Mouse (Mus musculus): Measurements from ENCODE around the gene Kcnk7. TPM values are rescaled to one million over a fixed set of nuclear protein-coding genes. Genes with fewer than 3 reads are reported as not detected.
"Not testable (repeated sequence)": the region's sequence is repeated elsewhere in the genome, so short reads cannot be mapped to it uniquely, and the experiment has no call there.

The Kcnk7 gene
- total RNA-seq (2021), result not detected

GRCm38 (mm10) chr19:5704163-5704800 is at the start of gene Kcnk7:
Gene Kcnk7 (plus strand): TSS chr19:5704367.
- DNase-seq (ENCODE audit: low spot score), result no peak

GRCm38 (mm10) chr19:5654720-5655298 is 49.4 kb upstream of the Kcnk7 start:
- intact Hi-C loops (cut with DNase I), result no loop called here
- no peak for DNase-seq (ENCODE audit: low spot score)

More at GRCm38 (mm10) chr19:5704163-5704800, at the start of gene Kcnk7:
- intact Hi-C loops (cut with DNase I), result no loop called here

GRCm38 (mm10) chr19:5660942-5661751 is 43.0 kb upstream of the Kcnk7 start:
- peak; percentile 47 for DNase-seq (ENCODE audit: low spot score)
- intact Hi-C loops (cut with DNase I), result loop anchor here (5.0 kb wide), 1 partner anchor 49 kb away; the partner anchor contains the start of gene Kat5

GRCm38 (mm10) chr19:5662310-5662709 is 41.9 kb upstream of the Kcnk7 start:
- intact Hi-C loops (cut with DNase I), result loop anchor here (2.0 to 5.0 kb wide), 2 partner anchors 26 to 50 kb away; partner anchors contain the start of genes Kat5 and Rela
- no peak for DNase-seq (ENCODE audit: low spot score)

- intact Hi-C loops (cut with DNase I), result loop anchor here (2.0 to 5.0 kb wide), 2 partner anchors 26 to 51 kb away; partner anchors contain the start of genes Kat5 and Rela
- peak; percentile 95 for DNase-seq (ENCODE audit: low spot score)
Measured at GRCm38 (mm10) chr19:5662981-5663913, 40.9 kb upstream of the Kcnk7 start, which contains the start of gene Sipa1. Gene Sipa1 (minus strand): TSS chr19:5663707.

- intact Hi-C loops (cut with DNase I), result loop anchor here (2.0 to 5.0 kb wide), 2 partner anchors 22 to 52 kb away; partner anchors contain the start of gene Kat5
- no peak for DNase-seq (ENCODE audit: low spot score)
Measured at GRCm38 (mm10) chr19:5664669-5665257, 39.4 kb upstream of the Kcnk7 start.

GRCm38 (mm10) chr19:5665465-5665864 is 38.7 kb upstream of the Kcnk7 start:
- no peak for DNase-seq (ENCODE audit: low spot score)
- intact Hi-C loops (cut with DNase I), result loop anchor here (2.0 kb wide), 1 partner anchor 21 kb away; no protein-coding TSS in a partner anchor

- no peak for DNase-seq (ENCODE audit: low spot score)
- intact Hi-C loops (cut with DNase I), result no loop called here
Measured at GRCm38 (mm10) chr19:5666386-5666785, 37.8 kb upstream of the Kcnk7 start.

- DNase-seq (ENCODE audit: low spot score), result no peak
- intact Hi-C loops (cut with DNase I), result no loop called here
Measured at GRCm38 (mm10) chr19:5668372-5668771, 35.8 kb upstream of the Kcnk7 start.

GRCm38 (mm10) chr19:5680432-5680831 is 23.7 kb upstream of the Kcnk7 start:
- intact Hi-C loops (cut with DNase I), result no loop called here

GRCm38 (mm10) chr19:5684236-5684635 is 19.9 kb upstream of the Kcnk7 start:
- intact Hi-C loops (cut with DNase I), result no loop called here
- DNase-seq (ENCODE audit: low spot score), result no peak

More at GRCm38 (mm10) chr19:5680432-5680831, 23.7 kb upstream of the Kcnk7 start:
- no peak for DNase-seq (ENCODE audit: low spot score)

- no peak for DNase-seq (ENCODE audit: low spot score)
- intact Hi-C loops (cut with DNase I), result no loop called here
Measured at GRCm38 (mm10) chr19:5684985-5685384, 19.2 kb upstream of the Kcnk7 start.

- no peak for DNase-seq (ENCODE audit: low spot score)
- intact Hi-C loops (cut with DNase I), result no loop called here
Measured at GRCm38 (mm10) chr19:5685431-5685830, 18.7 kb upstream of the Kcnk7 start.

- DNase-seq (ENCODE audit: low spot score), result no peak
- intact Hi-C loops (cut with DNase I), result loop anchor here (2.0 kb wide), 1 partner anchor 21 kb away; no protein-coding TSS in a partner anchor
Measured at GRCm38 (mm10) chr19:5685861-5686260, 18.3 kb upstream of the Kcnk7 start.

- intact Hi-C loops (cut with DNase I), result loop anchor here (2.0 kb wide), 1 partner anchor 22 kb away; no protein-coding TSS in a partner anchor
- no peak for DNase-seq (ENCODE audit: low spot score)
Measured at GRCm38 (mm10) chr19:5686437-5686836, 17.7 kb upstream of the Kcnk7 start.

- intact Hi-C loops (cut with DNase I), result loop anchor here (2.0 kb wide), 1 partner anchor 22 kb away; no protein-coding TSS in a partner anchor
- DNase-seq (ENCODE audit: low spot score), result not testable (repeated sequence)
Measured at GRCm38 (mm10) chr19:5686954-5687353, 17.2 kb upstream of the Kcnk7 start.

GRCm38 (mm10) chr19:5687738-5688137 is 16.4 kb upstream of the Kcnk7 start:
- intact Hi-C loops (cut with DNase I), result loop anchor here (2.0 kb wide), 1 partner anchor 23 kb away; no protein-coding TSS in a partner anchor
- no peak for DNase-seq (ENCODE audit: low spot score)

GRCm38 (mm10) chr19:5688200-5689087 is 15.7 kb upstream of the Kcnk7 start, which contains the start of the genes Map3k11 and Pcnx3:
Gene Map3k11 (plus strand): TSS chr19:5688742.
Gene Pcnx3 (minus strand): TSS chr19:5688908.
- peak; percentile 97 for DNase-seq (ENCODE audit: low spot score)
- intact Hi-C loops (cut with DNase I), result no loop called here
